Mouse (Mus musculus) kidney, adult 2 months (tissue): ENCODE results near the gene Rpusd4. TPM values are rescaled to one million over a fixed set of nuclear protein-coding genes. Genes with fewer than 3 reads are reported as not detected.

Experiments used
- DNase-seq: peaks from one replicate; pipeline ENCODE4 v3.0.0; 2021
- H3K27ac ChIP-seq: fragments of 200-500 bp; 2 replicates; pipeline ENCODE4 v1.5.1; 2012; ENCODE audit warnings: low read depth, low read length, control low read depth, inconsistent platforms; ENCODE audit not compliant: insufficient read depth
- H3K27me3 ChIP-seq: fragments of 200-500 bp; replicated peaks from 2 replicates; pipeline ENCODE4 v1.6.1; 2012; ENCODE audit warnings: mild to moderate bottlenecking, moderate library complexity, low read length, inconsistent platforms; ENCODE audit not compliant: control insufficient read depth, insufficient read depth
- H3K36me3 ChIP-seq: fragments of 200-500 bp; 2 replicates; pipeline ENCODE4 v1.6.1; 2012; ENCODE audit warnings: mild to moderate bottlenecking, moderate library complexity, low read length, inconsistent platforms; ENCODE audit not compliant: control insufficient read depth, insufficient read depth
- H3K4me1 ChIP-seq: fragments of 200-500 bp; 2 replicates; pipeline ENCODE4 v1.6.1; 2011; ENCODE audit warnings: low read length; ENCODE audit not compliant: control insufficient read depth, insufficient read depth
- H3K4me3 ChIP-seq: fragments of 200-500 bp; 2 replicates; pipeline ENCODE4 v1.5.1; 2011; ENCODE audit warnings: mild to moderate bottlenecking, low read depth, low read length, control low read depth; ENCODE audit not compliant: insufficient read depth
- CTCF ChIP-seq: fragments of 200-500 bp; conservative IDR thresholded peaks from 2 replicates; pipeline ENCODE4 v1.5.1; 2011; ENCODE audit warnings: low read depth, mild to moderate bottlenecking, control low read depth, low read length, moderate library complexity, mixed read lengths; ENCODE audit not compliant: insufficient read depth, insufficient read length
- POLR2A ChIP-seq: fragments of 200-500 bp; IDR thresholded peaks from one replicate; pipeline ENCODE4 v1.6.1; 2011; ENCODE audit warnings: low read depth, low read length, control low read depth
- WGBS: fragments of 180-500 bp; shearing (Covaris S2); methylation state at CpG from one replicate; pipeline ENCODE4 v1.1.7; 2018; 5-methylcytosine and 5-hydroxymethylcytosine counted together
- polyA plus RNA-seq: library from polyadenylated mRNA; depleted of rRNA; stranded (reverse); fragments of >200 nt; gene quantifications from 2 replicates; pipeline ENCODE4 v1.2.3, GENCODE M21; 2012

Gene Rpusd4
- polyA plus RNA-seq, 1 experiment, result 10.1 TPM

DNA sequence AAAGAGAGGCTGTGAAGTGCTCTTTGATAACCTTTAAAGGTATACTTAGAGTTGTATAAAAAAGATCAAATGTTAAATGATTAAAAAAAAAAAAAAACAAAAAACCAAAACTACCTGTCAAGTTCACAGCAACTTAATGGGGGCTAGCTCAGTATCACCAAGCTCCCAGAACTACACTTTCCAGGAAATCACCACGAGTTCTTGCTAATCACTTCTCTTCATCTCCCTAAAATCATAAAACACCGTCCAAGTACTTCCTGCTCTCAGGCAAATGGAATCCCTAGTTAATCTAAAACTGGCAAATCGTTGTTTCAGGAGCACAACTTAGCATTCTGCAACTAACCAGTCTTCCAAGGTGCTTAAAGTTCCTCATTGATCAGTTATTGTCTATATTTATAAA, 3.2 kb upstream of the Rpusd4 start:
- 11% methylated on average over 3 of the region's 3 CpGs for WGBS
- no peaks in the 10 kb centered on the region for H3K36me3 ChIP-seq
- peaks cover 5% of the 10 kb centered on the region; the same call in 1 of the 2 replicates for H3K4me1 ChIP-seq
- H3K4me3 ChIP-seq, result no peak overlapping the region
- TF ChIP-seq CTCF (no peak), POLR2A (no peak)
- peak; percentile 12 for DNase-seq
- H3K27me3 ChIP-seq, result no peaks in the 10 kb centered on the region
- no peak overlapping the region for H3K27ac ChIP-seq

DNA sequence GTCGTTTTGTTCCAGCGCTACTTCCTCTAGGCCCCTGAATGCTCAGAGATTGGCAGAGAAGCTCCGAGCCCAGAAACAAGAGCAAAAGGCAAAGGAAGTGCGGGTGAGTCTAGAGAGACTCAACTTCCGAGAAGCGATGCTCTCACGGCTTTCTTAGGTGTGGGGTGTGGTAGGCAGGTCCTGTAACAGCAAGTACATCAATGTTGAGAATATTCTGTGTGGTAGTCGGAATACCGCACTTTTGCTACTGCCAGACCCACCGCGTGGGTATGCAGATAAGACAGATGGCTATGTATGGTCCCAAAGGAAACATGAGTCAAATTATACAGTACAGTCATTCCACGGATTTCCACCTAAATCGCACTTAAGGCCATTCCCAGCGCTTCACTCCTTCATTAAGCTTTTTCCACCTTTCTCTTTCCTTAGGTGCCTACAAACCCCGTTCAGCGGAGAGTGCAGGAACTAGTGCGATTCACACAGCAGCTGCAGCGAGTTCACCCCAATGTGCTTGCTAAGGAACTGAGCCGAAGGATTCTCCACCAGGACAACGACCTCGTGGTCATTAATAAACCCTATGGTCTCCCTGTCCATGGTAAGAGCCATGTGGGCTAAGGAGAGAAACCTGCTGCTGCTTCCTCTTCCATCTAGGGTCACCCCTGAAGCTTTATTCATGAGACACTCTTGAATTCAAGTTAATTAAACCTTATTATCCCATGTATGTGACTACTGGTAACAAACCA, 481 bp downstream of the Rpusd4 start:
- TF ChIP-seq CTCF (no peak), POLR2A (no peak)
- no peak overlapping the region for H3K27ac ChIP-seq
- no peaks in the 10 kb centered on the region for H3K27me3 ChIP-seq
- peaks cover 5% of the 10 kb centered on the region; the same call in 1 of the 2 replicates for H3K4me1 ChIP-seq
- peak overlapping the region; percentile 72 for H3K4me3 ChIP-seq
- peaks cover 2% of the 10 kb centered on the region; the same call in 1 of the 2 replicates for H3K36me3 ChIP-seq
- WGBS, result 1% methylated on average over 21 of the region's 21 CpGs
- DNase-seq, result no peak

DNA sequence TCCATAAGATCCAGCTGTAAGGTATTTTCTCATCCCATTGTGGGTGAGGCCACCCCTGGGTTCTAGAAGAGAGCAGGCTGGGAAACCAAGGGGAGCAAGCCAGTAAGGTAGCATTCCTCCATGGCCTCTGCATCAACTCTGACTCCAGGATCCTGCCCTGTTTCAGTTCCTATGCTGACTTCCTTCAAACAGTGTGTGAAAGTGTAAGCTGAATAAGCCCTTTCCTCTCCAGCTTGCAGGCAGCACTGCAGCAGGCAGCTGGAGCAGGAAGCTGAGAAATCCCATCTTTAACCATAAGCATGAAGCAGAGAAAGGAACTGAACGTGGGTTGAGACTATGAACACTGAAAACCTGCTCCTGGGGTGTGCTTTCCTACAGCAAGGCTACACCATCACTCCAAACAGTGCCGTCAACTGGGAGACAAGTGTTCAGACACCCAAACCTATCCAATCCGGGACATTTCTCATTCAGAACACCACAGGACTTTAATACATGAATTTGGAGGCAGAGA, 10.2 kb downstream of the Rpusd4 start:
- no peaks in the 10 kb centered on the region for H3K4me1 ChIP-seq
- H3K4me3 ChIP-seq, result no peak overlapping the region
- DNase-seq, result no peak
- H3K36me3 ChIP-seq, result peaks cover 4% of the 10 kb centered on the region
- no peak overlapping the region for H3K27ac ChIP-seq
- WGBS, result 81% methylated on average over 3 of the region's 3 CpGs
- TF ChIP-seq CTCF (no peak), POLR2A (no peak)
- no peaks in the 10 kb centered on the region for H3K27me3 ChIP-seq

- 90% methylated on average over 4 of the region's 4 CpGs for WGBS
- Histone ChIP-seq H3K36me3 (peaks cover 2% of the 10 kb centered on the region), H3K27ac (no peak overlapping the region), H3K4me1 (no peaks in the 10 kb centered on the region), H3K4me3 (no peak overlapping the region), H3K27me3 (no peaks in the 10 kb centered on the region)
- no peak for DNase-seq
- TF ChIP-seq CTCF (no peak), POLR2A (no peak)
Observed at GRCm38 (mm10) chr9:35278451-35278850, 10.8 kb downstream of the Rpusd4 start.

GRCm38 (mm10) chr9:35282006-35282850, 14.6 kb downstream of the Rpusd4 start:
- Histone ChIP-seq H3K27me3 (no peaks in the 10 kb centered on the region), H3K4me3 (no peak overlapping the region), H3K27ac (no peak overlapping the region), H3K4me1 (no peaks in the 10 kb centered on the region), H3K36me3 (no peaks in the 10 kb centered on the region)
- WGBS, result 12% methylated on average over 5 of the region's 5 CpGs
- DNase-seq, result peak; percentile 71
- TF ChIP-seq CTCF (peak; percentile 38; the same call in 1 of the 2 replicates), POLR2A (no peak)

DNA sequence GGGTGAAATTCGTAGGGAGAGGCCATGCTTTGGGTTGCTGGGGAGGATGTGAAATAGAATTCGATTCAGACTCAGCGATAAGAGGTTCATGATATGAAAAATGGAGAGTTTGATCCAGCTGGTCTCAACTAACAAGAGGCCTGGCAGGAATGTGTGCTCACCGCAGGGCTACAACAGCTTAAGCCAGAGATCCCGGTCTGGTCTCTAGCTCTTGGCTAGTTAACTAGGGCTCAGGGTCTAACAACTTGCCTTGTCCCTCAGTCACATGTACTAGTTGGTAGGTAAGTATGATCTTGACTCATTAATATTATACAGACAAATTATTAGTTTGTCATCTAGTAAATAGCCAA, 15.2 kb downstream of the Rpusd4 start:
- WGBS, result 60% methylated on average over 5 of the region's 5 CpGs

More for the DNA sequence above, 15.2 kb downstream of the Rpusd4 start:
- Histone ChIP-seq H3K4me3 (no peak overlapping the region), H3K36me3 (no peaks in the 10 kb centered on the region), H3K4me1 (no peaks in the 10 kb centered on the region), H3K27me3 (no peaks in the 10 kb centered on the region), H3K27ac (no peak overlapping the region)
- TF ChIP-seq CTCF (no peak), POLR2A (no peak)
- no peak for DNase-seq
